Mouse (Mus musculus): ENCODE measurements around the gene Ncf1. TPM values are rescaled to one million over a fixed set of nuclear protein-coding genes. Genes with fewer than 3 reads are reported as not detected.
A peak's percentile ranks its signal among the peaks of the same experiment; 100 is the strongest.

Ncf1 gene
- total and polyA plus RNA-seq, 3 experiments = 5.7 to 8.2 (median 6.7) TPM

DNA sequence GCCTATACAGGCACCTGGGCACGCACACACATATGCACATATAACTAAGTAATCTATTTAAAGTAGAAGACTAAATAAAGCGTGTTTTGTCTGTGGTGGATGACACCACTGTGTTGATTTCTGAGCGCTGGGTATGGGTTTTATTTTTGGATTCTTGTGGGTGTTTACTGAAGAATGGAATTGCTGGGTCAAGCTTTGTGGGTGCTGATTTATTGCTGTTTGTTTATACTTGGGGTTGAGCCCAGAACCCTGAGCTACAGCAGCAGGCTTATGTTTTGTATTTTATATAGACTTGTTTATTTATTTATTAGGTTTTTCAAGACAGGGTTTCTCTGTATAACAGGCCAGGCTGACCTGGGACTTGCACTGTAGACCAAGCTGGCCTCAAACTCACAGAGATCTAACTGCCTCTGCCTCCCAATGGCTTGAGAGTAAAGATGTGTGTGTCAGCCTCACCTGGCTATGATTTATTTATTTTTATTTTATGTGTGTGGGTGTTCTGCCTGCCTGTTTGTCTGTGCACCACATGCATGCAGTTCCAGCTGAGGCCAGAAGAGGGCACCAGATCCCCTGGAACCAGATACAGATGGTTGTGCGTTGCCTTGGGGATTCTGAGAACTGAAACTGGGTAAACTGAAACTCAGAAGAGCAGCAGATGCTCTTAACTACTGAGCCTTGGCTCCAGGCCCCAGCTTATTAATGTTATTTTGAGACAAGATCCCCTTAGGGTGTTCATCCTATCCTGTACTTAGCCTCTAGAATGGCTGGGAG is 42.3 kb downstream of the Ncf1 start:
- H3K79me2 ChIP-seq (replicated peaks; ENCODE audit: control insufficient read depth, insufficient read depth, low read length) = no peaks in the 10 kb centered on the region
- intact Hi-C loops (cut with DNase I) = no loop called here
- no peaks in the 10 kb centered on the region for H3K27me3 ChIP-seq (ENCODE audit: control insufficient read depth, insufficient read depth, low read length)
- no peak overlapping the region for H3K27ac ChIP-seq
- peak; percentile 18 to 62 for DNase-seq
- H3K36me3 ChIP-seq (ENCODE audit: control insufficient read depth, insufficient read depth, low read length) = peaks cover 5% of the 10 kb centered on the region
- no peak overlapping the region for H3K9ac ChIP-seq (ENCODE audit: low read depth, low read length)
- WGBS = 75% methylated on average over 4 of the region's 4 CpGs
- TF ChIP-seq EP300 (IDR thresholded peaks at IDR 0.05; ENCODE audit: insufficient read depth, low read depth, low read length) (0 out of 2 replicates have a peak, but pooled peaks have one; percentile 13), CTCF (IDR thresholded peaks at IDR 0.05) (peak; percentile 88), POLR2A (IDR thresholded peaks at IDR 0.05; ENCODE audit: insufficient read depth, low read depth, low read length) (no peak)
- H3K4me1 ChIP-seq (ENCODE audit: control insufficient read depth, insufficient read depth, low read length) = peaks cover 10% of the 10 kb centered on the region
- no peak overlapping the region for H3K4me3 ChIP-seq

DNA sequence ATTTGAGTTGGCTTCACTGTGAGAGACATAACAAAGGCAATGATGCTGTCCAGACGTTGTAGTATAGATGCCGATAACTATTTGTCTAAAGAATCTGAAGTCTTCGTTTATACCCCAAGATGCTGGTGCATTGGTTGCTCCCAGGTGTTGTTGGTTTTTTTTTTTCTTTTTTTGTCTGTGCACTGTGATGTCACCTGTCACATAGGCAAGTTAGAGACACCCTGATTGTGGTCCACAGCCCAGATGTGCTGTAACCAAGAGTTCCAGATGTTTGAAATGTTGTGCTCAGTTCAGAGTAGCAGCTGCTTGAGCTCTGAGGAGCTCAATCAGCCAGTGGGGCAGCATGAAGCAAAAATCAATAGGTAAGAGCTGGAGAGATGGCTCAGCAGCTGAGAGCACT is 43.4 kb downstream of the Ncf1 start:
- TF ChIP-seq CTCF (IDR thresholded peaks at IDR 0.05) (no peak), POLR2A (IDR thresholded peaks at IDR 0.05; ENCODE audit: insufficient read depth, low read depth, low read length) (no peak), EP300 (IDR thresholded peaks at IDR 0.05; ENCODE audit: insufficient read depth, low read depth, low read length) (no peak)
- intact Hi-C loops (cut with DNase I) = no loop called here

GRCm38 (mm10) chr5:134183880-134184808 is 45.3 kb downstream of the Ncf1 start, which contains the start of gene Gtf2ird2:
Gtf2ird2 (plus strand) TSS chr5:134184019.
- H3K79me2 ChIP-seq (replicated peaks; ENCODE audit: control insufficient read depth, insufficient read depth, low read length) = no peaks in the 10 kb centered on the region
- peaks cover 5% of the 10 kb centered on the region for H3K36me3 ChIP-seq (ENCODE audit: control insufficient read depth, insufficient read depth, low read length)
- peak; percentile 97 to 98 for DNase-seq
- H3K27me3 ChIP-seq (ENCODE audit: control insufficient read depth, insufficient read depth, low read length) = no peaks in the 10 kb centered on the region
- H3K4me1 ChIP-seq (ENCODE audit: control insufficient read depth, insufficient read depth, low read length) = peaks cover 12% of the 10 kb centered on the region
- H3K9ac ChIP-seq (ENCODE audit: low read depth, low read length) = peak within 1 kb of the TSS; percentile 79
- H3K27ac ChIP-seq = peak within 1 kb of the TSS; percentile 98
- peak within 1 kb of the TSS; percentile 87 for H3K4me3 ChIP-seq
- no peak for TF ChIP-seq EP300 (IDR thresholded peaks at IDR 0.05; ENCODE audit: insufficient read depth, low read depth, low read length)
- TF ChIP-seq CTCF (IDR thresholded peaks at IDR 0.05) = no peak; the same call in none of the 2 replicates
- TF ChIP-seq POLR2A (IDR thresholded peaks at IDR 0.05; ENCODE audit: insufficient read depth, low read depth, low read length) = peak; percentile 27; the same call in 1 of the 2 replicates
- WGBS = under 1% methylated on average over 92 of the region's 92 CpGs
- intact Hi-C loops (cut with DNase I) = loop anchor here (5.0 kb wide), 2 partner anchors 48 to 303 kb away; no protein-coding TSS in a partner anchor

More for the DNA sequence above, 43.4 kb downstream of the Ncf1 start:
- Histone ChIP-seq H3K4me1 (ENCODE audit: control insufficient read depth, insufficient read depth, low read length) (peaks cover 12% of the 10 kb centered on the region), H3K79me2 (replicated peaks; ENCODE audit: control insufficient read depth, insufficient read depth, low read length) (no peaks in the 10 kb centered on the region), H3K27me3 (ENCODE audit: control insufficient read depth, insufficient read depth, low read length) (no peaks in the 10 kb centered on the region), H3K27ac (no peak overlapping the region), H3K36me3 (ENCODE audit: control insufficient read depth, insufficient read depth, low read length) (peaks cover 5% of the 10 kb centered on the region), H3K9ac (ENCODE audit: low read depth, low read length) (no peak overlapping the region), H3K4me3 (no peak overlapping the region)
- 81% methylated on average over 3 of the region's 3 CpGs for WGBS
- DNase-seq = no peak

GRCm38 (mm10) chr5:134183162-134183561 is 46.3 kb downstream of the Ncf1 start:
- peak overlapping the region; percentile 98 for H3K27ac ChIP-seq
- H3K4me1 ChIP-seq (ENCODE audit: control insufficient read depth, insufficient read depth, low read length) = peaks cover 12% of the 10 kb centered on the region
- intact Hi-C loops (cut with DNase I) = loop anchor here (5.0 kb wide), 2 partner anchors 49 to 304 kb away; no protein-coding TSS in a partner anchor
- 48% methylated on average over 7 of the region's 7 CpGs for WGBS
- peaks cover 5% of the 10 kb centered on the region for H3K36me3 ChIP-seq (ENCODE audit: control insufficient read depth, insufficient read depth, low read length)
- H3K4me3 ChIP-seq = peak overlapping the region; percentile 87
- H3K27me3 ChIP-seq (ENCODE audit: control insufficient read depth, insufficient read depth, low read length) = no peaks in the 10 kb centered on the region
- H3K9ac ChIP-seq (ENCODE audit: low read depth, low read length) = peak overlapping the region; percentile 31
- TF ChIP-seq CTCF (IDR thresholded peaks at IDR 0.05) (no peak), EP300 (IDR thresholded peaks at IDR 0.05; ENCODE audit: insufficient read depth, low read depth, low read length) (no peak), POLR2A (IDR thresholded peaks at IDR 0.05; ENCODE audit: insufficient read depth, low read depth, low read length) (no peak)
- no peak for DNase-seq
- no peaks in the 10 kb centered on the region for H3K79me2 ChIP-seq (replicated peaks; ENCODE audit: control insufficient read depth, insufficient read depth, low read length)

GRCm38 (mm10) chr5:134182735-134183134 is 46.7 kb downstream of the Ncf1 start:
- 21% methylated on average over 4 of the region's 4 CpGs for WGBS
- Histone ChIP-seq H3K9ac (ENCODE audit: low read depth, low read length) (no peak overlapping the region), H3K4me1 (ENCODE audit: control insufficient read depth, insufficient read depth, low read length) (peaks cover 12% of the 10 kb centered on the region), H3K4me3 (no peak overlapping the region), H3K79me2 (replicated peaks; ENCODE audit: control insufficient read depth, insufficient read depth, low read length) (no peaks in the 10 kb centered on the region), H3K27ac (peak overlapping the region; percentile 98), H3K36me3 (ENCODE audit: control insufficient read depth, insufficient read depth, low read length) (peaks cover 5% of the 10 kb centered on the region), H3K27me3 (ENCODE audit: control insufficient read depth, insufficient read depth, low read length) (no peaks in the 10 kb centered on the region)
- peak; percentile 74; the same call in 1 of the 2 replicates for TF ChIP-seq EP300 (IDR thresholded peaks at IDR 0.05; ENCODE audit: insufficient read depth, low read depth, low read length)
- no peak for TF ChIP-seq CTCF (IDR thresholded peaks at IDR 0.05)
- no peak for TF ChIP-seq POLR2A (IDR thresholded peaks at IDR 0.05; ENCODE audit: insufficient read depth, low read depth, low read length)
- intact Hi-C loops (cut with DNase I) = loop anchor here (5.0 kb wide), 2 partner anchors 50 to 305 kb away; no protein-coding TSS in a partner anchor
- DNase-seq = peak in 1 of 2 experiments; percentile 58
